Mouse (Mus musculus): ENCODE results near the gene P3h2. TPM values are rescaled to one million over a fixed set of nuclear protein-coding genes. Genes with fewer than 3 reads are reported as not detected.
A peak's percentile ranks its signal among the peaks of the same experiment; 100 is the strongest.

The P3h2 gene
- polyA plus RNA-seq, 1 experiment from 2014 or later = 4.6 TPM

GRCm38 (mm10) chr16:25963856-25964255 lies 141.7 kb downstream of the P3h2 start:
- H3K9me3 ChIP-seq (ENCODE audit: control insufficient read depth, low read length) = no peaks in the 10 kb centered on the region
- no peaks in the 10 kb centered on the region for H3K4me1 ChIP-seq (ENCODE audit: control insufficient read depth, insufficient read depth, low read length)
- no peak overlapping the region for H3K4me2 ChIP-seq (ENCODE audit: low read depth)
- H3K27me3 ChIP-seq (ENCODE audit: control insufficient read depth, insufficient read depth, low read length) = no peaks in the 10 kb centered on the region
- H3K27ac ChIP-seq (ENCODE audit: low read depth, low read length) = no peak overlapping the region
- 24% methylated on average over 3 of the region's 3 CpGs for WGBS
- no peak overlapping the region for H3K4me3 ChIP-seq (ENCODE audit: low read depth, low read length)
- no peak overlapping the region for H3K9ac ChIP-seq (ENCODE audit: low read length)
- DNase-seq (ENCODE audit: low spot score) = peak; percentile 46
- no peak for ATAC-seq (ENCODE audit: insufficient read depth, low FRiP score, low TSS enrichment)
- no peaks in the 10 kb centered on the region for H3K36me3 ChIP-seq (ENCODE audit: control insufficient read depth, insufficient read depth, low read length)

- DNase-seq (ENCODE audit: low spot score) (no peak), ATAC-seq (ENCODE audit: insufficient read depth, low FRiP score, low TSS enrichment) (no peak)
- no peaks in the 10 kb centered on the region for H3K9me3 ChIP-seq (ENCODE audit: control insufficient read depth, low read length)
- H3K27me3 ChIP-seq (ENCODE audit: control insufficient read depth, insufficient read depth, low read length) = no peaks in the 10 kb centered on the region
- H3K4me3 ChIP-seq (ENCODE audit: low read depth, low read length) = no peak overlapping the region
- no peaks in the 10 kb centered on the region for H3K4me1 ChIP-seq (ENCODE audit: control insufficient read depth, insufficient read depth, low read length)
- 93% methylated on average over 7 of the region's 7 CpGs for WGBS
- no peaks in the 10 kb centered on the region for H3K36me3 ChIP-seq (ENCODE audit: control insufficient read depth, insufficient read depth, low read length)
- no peak overlapping the region for H3K4me2 ChIP-seq (ENCODE audit: low read depth)
- no peak overlapping the region for H3K27ac ChIP-seq (ENCODE audit: low read depth, low read length)
- no peak overlapping the region for H3K9ac ChIP-seq (ENCODE audit: low read length)
These were observed 145.2 kb downstream of the P3h2 start for GRCm38 (mm10) chr16:25960345-25960744.

- Histone ChIP-seq H3K27me3 (ENCODE audit: control insufficient read depth, insufficient read depth, low read length) (no peaks in the 10 kb centered on the region), H3K36me3 (ENCODE audit: control insufficient read depth, insufficient read depth, low read length) (no peaks in the 10 kb centered on the region), H3K4me2 (ENCODE audit: low read depth) (no peak overlapping the region), H3K4me1 (ENCODE audit: control insufficient read depth, insufficient read depth, low read length) (no peaks in the 10 kb centered on the region), H3K4me3 (ENCODE audit: low read depth, low read length) (no peak overlapping the region), H3K27ac (ENCODE audit: low read depth, low read length) (no peak overlapping the region), H3K9ac (ENCODE audit: low read length) (no peak overlapping the region), H3K9me3 (ENCODE audit: control insufficient read depth, low read length) (no peaks in the 10 kb centered on the region)
- DNase-seq (ENCODE audit: low spot score) (no peak), ATAC-seq (ENCODE audit: insufficient read depth, low FRiP score, low TSS enrichment) (no peak)
- whole genome bisulfite sequencing = 92% methylated on average over 5 of the region's 5 CpGs
These were observed 145.7 kb downstream of the P3h2 start for GRCm38 (mm10) chr16:25959929-25960328.

GRCm38 (mm10) chr16:25958650-25959238 lies 146.8 kb downstream of the P3h2 start:
- H3K4me2 ChIP-seq (ENCODE audit: low read depth) = no peak overlapping the region
- WGBS = 82% methylated on average over 7 of the region's 7 CpGs
- H3K27ac ChIP-seq (ENCODE audit: low read depth, low read length) = no peak overlapping the region
- H3K9ac ChIP-seq (ENCODE audit: low read length) = no peak overlapping the region
- H3K4me3 ChIP-seq (ENCODE audit: low read depth, low read length) = no peak overlapping the region
- ATAC-seq (ENCODE audit: insufficient read depth, low FRiP score, low TSS enrichment) (no peak), DNase-seq (ENCODE audit: low spot score) (no peak)
- H3K4me1 ChIP-seq (ENCODE audit: control insufficient read depth, insufficient read depth, low read length) = no peaks in the 10 kb centered on the region
- H3K36me3 ChIP-seq (ENCODE audit: control insufficient read depth, insufficient read depth, low read length) = no peaks in the 10 kb centered on the region
- no peaks in the 10 kb centered on the region for H3K9me3 ChIP-seq (ENCODE audit: control insufficient read depth, low read length)
- H3K27me3 ChIP-seq (ENCODE audit: control insufficient read depth, insufficient read depth, low read length) = no peaks in the 10 kb centered on the region

- Histone ChIP-seq H3K4me3 (ENCODE audit: low read depth, low read length) (no peak overlapping the region), H3K36me3 (ENCODE audit: control insufficient read depth, insufficient read depth, low read length) (no peaks in the 10 kb centered on the region), H3K9me3 (ENCODE audit: control insufficient read depth, low read length) (no peaks in the 10 kb centered on the region), H3K4me1 (ENCODE audit: control insufficient read depth, insufficient read depth, low read length) (no peaks in the 10 kb centered on the region), H3K9ac (ENCODE audit: low read length) (no peak overlapping the region), H3K4me2 (ENCODE audit: low read depth) (no peak overlapping the region), H3K27me3 (ENCODE audit: control insufficient read depth, insufficient read depth, low read length) (no peaks in the 10 kb centered on the region), H3K27ac (ENCODE audit: low read depth, low read length) (no peak overlapping the region)
- DNase-seq (ENCODE audit: low spot score) = no peak
- ATAC-seq (ENCODE audit: insufficient read depth, low FRiP score, low TSS enrichment) = no peak
- 91% methylated on average over 10 of the region's 10 CpGs for WGBS
These were observed 147.4 kb downstream of the P3h2 start for GRCm38 (mm10) chr16:25958213-25958612.

- 95% methylated on average over 6 of the region's 6 CpGs for WGBS
- no peak for ATAC-seq (ENCODE audit: insufficient read depth, low FRiP score, low TSS enrichment)
- no peaks in the 10 kb centered on the region for H3K27me3 ChIP-seq (ENCODE audit: control insufficient read depth, insufficient read depth, low read length)
These were observed 148.8 kb downstream of the P3h2 start for GRCm38 (mm10) chr16:25956831-25957230.

GRCm38 (mm10) chr16:25954614-25955013 lies 151.0 kb downstream of the P3h2 start:
- Histone ChIP-seq H3K36me3 (ENCODE audit: control insufficient read depth, insufficient read depth, low read length) (no peaks in the 10 kb centered on the region), H3K27ac (ENCODE audit: low read depth, low read length) (no peak overlapping the region), H3K4me3 (ENCODE audit: low read depth, low read length) (no peak overlapping the region), H3K4me1 (ENCODE audit: control insufficient read depth, insufficient read depth, low read length) (no peaks in the 10 kb centered on the region), H3K4me2 (ENCODE audit: low read depth) (no peak overlapping the region), H3K9me3 (ENCODE audit: control insufficient read depth, low read length) (no peaks in the 10 kb centered on the region), H3K27me3 (ENCODE audit: control insufficient read depth, insufficient read depth, low read length) (no peaks in the 10 kb centered on the region), H3K9ac (ENCODE audit: low read length) (no peak overlapping the region)
- no peak for DNase-seq (ENCODE audit: low spot score)
- ATAC-seq (ENCODE audit: insufficient read depth, low FRiP score, low TSS enrichment) = no peak
- WGBS = 91% methylated on average over 3 of the region's 3 CpGs

More at GRCm38 (mm10) chr16:25956831-25957230, 148.8 kb downstream of the P3h2 start:
- no peaks in the 10 kb centered on the region for H3K36me3 ChIP-seq (ENCODE audit: control insufficient read depth, insufficient read depth, low read length)
- no peak overlapping the region for H3K9ac ChIP-seq (ENCODE audit: low read length)
- no peak overlapping the region for H3K4me2 ChIP-seq (ENCODE audit: low read depth)
- no peaks in the 10 kb centered on the region for H3K9me3 ChIP-seq (ENCODE audit: control insufficient read depth, low read length)
- no peak overlapping the region for H3K4me3 ChIP-seq (ENCODE audit: low read depth, low read length)
- no peak overlapping the region for H3K27ac ChIP-seq (ENCODE audit: low read depth, low read length)
- no peaks in the 10 kb centered on the region for H3K4me1 ChIP-seq (ENCODE audit: control insufficient read depth, insufficient read depth, low read length)
- DNase-seq (ENCODE audit: low spot score) = no peak

GRCm38 (mm10) chr16:25953359-25953758 lies 152.2 kb downstream of the P3h2 start:
- 72% methylated on average over 5 of the region's 5 CpGs for WGBS
- H3K4me1 ChIP-seq (ENCODE audit: control insufficient read depth, insufficient read depth, low read length) = no peaks in the 10 kb centered on the region
- H3K9me3 ChIP-seq (ENCODE audit: control insufficient read depth, low read length) = no peaks in the 10 kb centered on the region
- H3K9ac ChIP-seq (ENCODE audit: low read length) = no peak overlapping the region
- no peak overlapping the region for H3K27ac ChIP-seq (ENCODE audit: low read depth, low read length)
- no peaks in the 10 kb centered on the region for H3K36me3 ChIP-seq (ENCODE audit: control insufficient read depth, insufficient read depth, low read length)
- H3K4me3 ChIP-seq (ENCODE audit: low read depth, low read length) = no peak overlapping the region
- no peaks in the 10 kb centered on the region for H3K27me3 ChIP-seq (ENCODE audit: control insufficient read depth, insufficient read depth, low read length)
- no peak for DNase-seq (ENCODE audit: low spot score)
- ATAC-seq (ENCODE audit: insufficient read depth, low FRiP score, low TSS enrichment) = no peak
- H3K4me2 ChIP-seq (ENCODE audit: low read depth) = no peak overlapping the region

GRCm38 (mm10) chr16:25952005-25952404 lies 153.6 kb downstream of the P3h2 start:
- Histone ChIP-seq H3K9ac (ENCODE audit: low read length) (no peak overlapping the region), H3K4me3 (ENCODE audit: low read depth, low read length) (no peak overlapping the region), H3K9me3 (ENCODE audit: control insufficient read depth, low read length) (no peaks in the 10 kb centered on the region), H3K4me1 (ENCODE audit: control insufficient read depth, insufficient read depth, low read length) (no peaks in the 10 kb centered on the region), H3K4me2 (ENCODE audit: low read depth) (no peak overlapping the region), H3K27me3 (ENCODE audit: control insufficient read depth, insufficient read depth, low read length) (no peaks in the 10 kb centered on the region), H3K36me3 (ENCODE audit: control insufficient read depth, insufficient read depth, low read length) (no peaks in the 10 kb centered on the region), H3K27ac (ENCODE audit: low read depth, low read length) (no peak overlapping the region)
- DNase-seq (ENCODE audit: low spot score) = no peak
- WGBS = 79% methylated on average over 2 of the region's 2 CpGs
- ATAC-seq (ENCODE audit: insufficient read depth, low FRiP score, low TSS enrichment) = no peak
